Mouse (Mus musculus): ENCODE data around the gene Olfr60. TPM values are rescaled to one million over a fixed set of nuclear protein-coding genes. Genes with fewer than 3 reads are reported as not detected.

The Olfr60 gene
- polyA plus RNA-seq, 1 experiment: not detected

- no peaks in the 10 kb centered on the region for H3K79me2 ChIP-seq (ENCODE audit: control insufficient read depth, insufficient read depth)
- TF ChIP-seq USF1 (IDR thresholded peaks at IDR 0.05; ENCODE audit: low read depth) (no peak), CTCF (IDR thresholded peaks at IDR 0.05; ENCODE audit: control insufficient read depth, insufficient read depth, insufficient read length) (no peak), CEBPB (IDR thresholded peaks at IDR 0.05; ENCODE audit: low read depth) (no peak), MYOG (IDR thresholded peaks at IDR 0.05; ENCODE audit: control insufficient read depth, extremely low read depth, insufficient read length) (no peak), MYOD1 (IDR thresholded peaks at IDR 0.05; ENCODE audit: control insufficient read depth, insufficient read length, low read depth) (no peak), FOSL1 (IDR thresholded peaks at IDR 0.05; ENCODE audit: insufficient read depth, low read length, poor library complexity, severe bottlenecking) (no peak), MAX (IDR thresholded peaks at IDR 0.05) (no peak)
- no peak overlapping the region for H3ac ChIP-seq (ENCODE audit: control insufficient read depth, insufficient read length, low read depth)
- no peaks in the 10 kb centered on the region for H3K36me3 ChIP-seq (ENCODE audit: control insufficient read depth, insufficient read depth)
- H3K79me3 ChIP-seq (ENCODE audit: low read depth): no peaks in the 10 kb centered on the region
- no peaks in the 10 kb centered on the region for H3K27me3 ChIP-seq (ENCODE audit: control insufficient read depth, insufficient read depth, insufficient read length)
- H3K4me3 ChIP-seq (ENCODE audit: insufficient read depth, poor library complexity, severe bottlenecking): no peak overlapping the region
Measured at GRCm38 (mm10) chr7:140295746-140296145, 65.7 kb downstream of the Olfr60 start.

Other genes with a start within 250 kb of the Olfr60 start
- gene Paox, start 245.9 kb downstream of the Olfr60 start, polyA plus RNA-seq (2012; fragmentation: generic; extraction: Trizol): 10.1 TPM
- 149 TPM for gene Echs1, start 245.2 kb downstream of the Olfr60 start, polyA plus RNA-seq (2012; fragmentation: generic; extraction: Trizol)
- 16.9 TPM for gene Mtg1, start 224.1 kb downstream of the Olfr60 start, polyA plus RNA-seq (2012; fragmentation: generic; extraction: Trizol)
- not detected for gene Sprn, start 206.8 kb downstream of the Olfr60 start, polyA plus RNA-seq (2012; fragmentation: generic; extraction: Trizol)
- gene Olfr522, start 196.9 kb downstream of the Olfr60 start, polyA plus RNA-seq (2012; fragmentation: generic; extraction: Trizol): not detected
- not detected for gene Olfr523, start 188.5 kb downstream of the Olfr60 start, polyA plus RNA-seq (2012; fragmentation: generic; extraction: Trizol)
- gene Olfr524, start 155.7 kb downstream of the Olfr60 start, polyA plus RNA-seq (2012; fragmentation: generic; extraction: Trizol): not detected
- not detected for gene Cd163l1, start 143.4 kb downstream of the Olfr60 start, polyA plus RNA-seq (2012; fragmentation: generic; extraction: Trizol)
- gene 5830411N06Rik, start 114.4 kb downstream of the Olfr60 start, polyA plus RNA-seq (2012; fragmentation: generic; extraction: Trizol): not detected
- not detected for gene Olfr525, start 40.8 kb downstream of the Olfr60 start, polyA plus RNA-seq (2012; fragmentation: generic; extraction: Trizol)
- not detected for gene Olfr527, start 27.7 kb downstream of the Olfr60 start, polyA plus RNA-seq (2012; fragmentation: generic; extraction: Trizol)
- gene Olfr530, start 14.7 kb upstream of the Olfr60 start, polyA plus RNA-seq (2012; fragmentation: generic; extraction: Trizol): not detected
- not detected for gene Olfr531, start 41.2 kb upstream of the Olfr60 start, polyA plus RNA-seq (2012; fragmentation: generic; extraction: Trizol)
- not detected for gene Olfr532, start 60.0 kb upstream of the Olfr60 start, polyA plus RNA-seq (2012; fragmentation: generic; extraction: Trizol)
- not detected for gene Olfr533, start 101.7 kb upstream of the Olfr60 start, polyA plus RNA-seq (2012; fragmentation: generic; extraction: Trizol)
- not detected for gene Olfr535, start 122.5 kb upstream of the Olfr60 start, polyA plus RNA-seq (2012; fragmentation: generic; extraction: Trizol)
- gene Olfr536, start 145.7 kb upstream of the Olfr60 start, polyA plus RNA-seq (2012; fragmentation: generic; extraction: Trizol): not detected
- gene Olfr538, start 206.2 kb upstream of the Olfr60 start, polyA plus RNA-seq (2012; fragmentation: generic; extraction: Trizol): not detected
- not detected for gene Olfr46, start 239.6 kb upstream of the Olfr60 start, polyA plus RNA-seq (2012; fragmentation: generic; extraction: Trizol)